Mouse (Mus musculus): ENCODE results near the gene Icam4.

- no peak for TF ChIP-seq POLR2A (IDR thresholded peaks at IDR 0.05; ENCODE audit: control insufficient read depth in 1 of 2, insufficient read depth in 1 of 2, low read depth in 1 of 2, low read length in 2 of 2, poor library complexity in 1 of 2)
- no peak for TF ChIP-seq MYC (IDR thresholded peaks at IDR 0.05; ENCODE audit: low read depth, low read length)
- TF ChIP-seq CTCF (IDR thresholded peaks at IDR 0.05 in 2 of 3, conservative IDR thresholded peaks at IDR 0.05 in 1 of 3; ENCODE audit: control insufficient read depth in 1 of 3, insufficient read depth in 1 of 3, low read depth in 2 of 3, low read length in 3 of 3, poor library complexity in 1 of 3, severe bottlenecking in 1 of 3), result no peak
- TF ChIP-seq MAX (IDR thresholded peaks at IDR 0.05; ENCODE audit: low read length), result no peak
- no peak for TF ChIP-seq ZKSCAN1 (IDR thresholded peaks at IDR 0.05; ENCODE audit: low read depth, low read length)
- TF ChIP-seq HCFC1 (IDR thresholded peaks at IDR 0.05; ENCODE audit: low read depth, low read length), result no peak
- TF ChIP-seq SIN3A (IDR thresholded peaks at IDR 0.05; ENCODE audit: low read length), result no peak
- no peak for TF ChIP-seq CHD2 (IDR thresholded peaks at IDR 0.05; ENCODE audit: low read length)
- TF ChIP-seq NELFE (IDR thresholded peaks at IDR 0.05; ENCODE audit: low read depth, low read length), result no peak
- no peak for TF ChIP-seq KAT2A (conservative IDR thresholded peaks at IDR 0.05; ENCODE audit: low read depth, low read length)
- no peak for TF ChIP-seq CHD1 (IDR thresholded peaks at IDR 0.05; ENCODE audit: low read depth, low read length)
- no peak for TF ChIP-seq MAFK (IDR thresholded peaks at IDR 0.05; ENCODE audit: borderline replicate concordance, low read depth, low read length)
- no peak for TF ChIP-seq NRF1 (IDR thresholded peaks at IDR 0.05; ENCODE audit: insufficient read depth, low read depth, low read length, poor library complexity, severe bottlenecking)
- TF ChIP-seq ZC3H11A (IDR thresholded peaks at IDR 0.05; ENCODE audit: low read depth, low read length), result no peak
Observed at GRCm38 (mm10) chr9:21027774-21028290, 1.3 kb upstream of the Icam4 start.
